Comparison of ENCODE assay signal across 10 mouse cellular contexts in the genomic region with DNA sequence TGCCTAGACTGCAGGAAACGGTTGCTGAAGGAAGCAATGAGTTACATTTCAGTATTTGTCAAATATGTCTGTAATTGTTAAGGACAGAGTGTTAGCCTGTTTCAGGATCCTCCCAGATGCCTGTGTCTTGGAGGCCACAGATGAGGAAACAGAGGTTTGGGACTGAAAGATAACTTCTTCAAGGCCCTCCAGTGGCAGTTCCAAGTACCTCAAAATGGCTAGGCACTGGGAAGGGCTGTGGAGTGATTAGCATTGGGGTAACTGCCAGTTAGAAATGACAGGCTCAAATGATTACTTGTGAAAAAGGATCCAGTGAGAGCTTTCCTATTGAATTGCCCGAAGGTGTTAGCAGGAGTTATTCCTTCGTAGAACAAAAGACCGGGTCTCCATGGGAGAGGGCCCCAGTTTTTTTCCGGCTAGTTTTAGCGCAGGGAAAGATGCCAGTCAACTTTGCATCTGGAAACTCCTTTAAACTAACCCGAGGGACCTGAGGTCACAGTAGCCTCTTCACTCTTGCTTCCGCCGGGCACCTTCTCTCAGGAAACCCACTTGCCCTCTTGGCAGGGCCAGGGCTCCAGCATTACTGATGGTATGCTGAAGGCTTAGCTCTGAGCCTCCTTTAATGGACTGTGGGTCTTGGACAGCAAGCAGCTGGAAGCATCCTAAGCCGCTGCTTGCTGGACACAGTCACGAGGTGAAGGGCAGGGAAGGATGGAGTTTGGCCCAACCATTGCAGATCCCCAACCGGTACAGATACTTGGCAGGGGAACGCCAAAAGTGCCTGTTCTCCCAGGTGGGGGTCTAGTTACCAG. TPM values are rescaled to one million over a fixed set of nuclear protein-coding genes. Genes with fewer than 3 reads are reported as not detected.
DNase-seq lines count a peak whose midpoint lies in the region; ATAC-seq and TF ChIP-seq lines count a peak whose summit lies in the region.
"Had no signal": no experiment of that assay in that cellular context is flagged by ENCODE, and none has a peak within 500 bp of the region (broad histone marks: within the 10 kb centered on the region; RNA-seq: fewer than 3 reads in every experiment).

No protein-coding gene starts in this region.

- TF ChIP-seq POLR2A in heart, adult 2 months (IDR thresholded peaks at IDR 0.05; ENCODE audit: insufficient read depth, low read depth, low read length) = no peak

- no peaks in the 10 kb centered on the region for H3K79me2 ChIP-seq in heart, adult 2 months (replicated peaks; ENCODE audit: control insufficient read depth, insufficient read depth, low read length)

- no peak for TF ChIP-seq EP300 in heart, adult 2 months (IDR thresholded peaks at IDR 0.05; ENCODE audit: insufficient read depth, low read depth, low read length)
- no peak for TF ChIP-seq EP300 in liver, embryonic 14.5 days (IDR thresholded peaks at IDR 0.05; ENCODE audit: low read depth)

- peak; percentile 24 to 43 for DNase-seq in heart, adult 2 months
- no peak for DNase-seq in heart, postnatal 4 days
- DNase-seq in ES-E14 (ENCODE audit: low read depth, low spot score) = no peak
- peak in 1 of 3 experiments; percentile 44 for DNase-seq in liver, embryonic 14.5 days (ENCODE audit: low read depth in 3 of 3, low spot score in 3 of 3)
- DNase-seq in spleen, postnatal 36 days (ENCODE audit: low spot score in 2 of 2) = no peak

- no peak overlapping the region for H3K4me3 ChIP-seq in heart, adult 2 months
- peak overlapping the region; percentile 74 to 88 for H3K4me3 ChIP-seq in ES-E14 (ENCODE audit: insufficient read depth in 1 of 2, low read depth in 1 of 2, low read length in 2 of 2, poor library complexity in 1 of 2, severe bottlenecking in 1 of 2)
- peak overlapping the region; percentile 86; the same call in 1 of the 2 replicates for H3K4me3 ChIP-seq in embryonic facial prominence, embryonic 13.5 days
- no peak overlapping the region for H3K4me3 ChIP-seq in liver, embryonic 14.5 days (ENCODE audit: insufficient read depth in 1 of 2, low read depth in 2 of 2, low read length in 2 of 2)

- no peaks in the 10 kb centered on the region for H3K9me3 ChIP-seq in ES-E14 (ENCODE audit: control insufficient read depth, insufficient read depth, low read depth, low read length)
- H3K9me3 ChIP-seq in embryonic facial prominence, embryonic 13.5 days = no peaks in the 10 kb centered on the region; the same call in 1 of the 2 replicates
- no peaks in the 10 kb centered on the region for H3K9me3 ChIP-seq in liver, embryonic 14.5 days (ENCODE audit: control insufficient read depth, low read length)

- peak overlapping the region; percentile 86; the same call in 1 of the 2 replicates for H3K4me2 ChIP-seq in embryonic facial prominence, embryonic 13.5 days
- H3K4me2 ChIP-seq in liver, embryonic 14.5 days (ENCODE audit: low read depth) = no peak overlapping the region

- whole genome bisulfite sequencing in heart, adult 2 months = 78% methylated on average over 13 of the region's 13 CpGs
- WGBS in embryonic facial prominence, embryonic 13.5 days = 63% methylated on average over 13 of the region's 13 CpGs
- WGBS in liver, embryonic 14.5 days (ENCODE audit: insufficient replicate concordance) = 77% methylated on average over 13 of the region's 13 CpGs

- peaks cover 11% of the 10 kb centered on the region for H3K36me3 ChIP-seq in heart, adult 2 months (ENCODE audit: control insufficient read depth, insufficient read depth, low read length)
- H3K36me3 ChIP-seq in ES-E14 (ENCODE audit: control insufficient read depth, insufficient read depth, low read length, poor library complexity, severe bottlenecking) = peaks cover 8% of the 10 kb centered on the region
- H3K36me3 ChIP-seq in embryonic facial prominence, embryonic 13.5 days = peaks cover 9% of the 10 kb centered on the region
- H3K36me3 ChIP-seq in liver, embryonic 14.5 days (replicated peaks; ENCODE audit: control insufficient read depth, insufficient read depth, low read depth) = peaks cover 8% of the 10 kb centered on the region

- peak; percentile 28 for TF ChIP-seq CTCF in heart, adult 2 months (IDR thresholded peaks at IDR 0.05)
- TF ChIP-seq CTCF in liver, embryonic 14.5 days (IDR thresholded peaks at IDR 0.05; ENCODE audit: low read depth) = peak; percentile 33; the same call in 1 of the 2 replicates

- no peak overlapping the region for H3K9ac ChIP-seq in heart, adult 2 months (ENCODE audit: low read depth, low read length)
- H3K9ac ChIP-seq in ES-E14 (ENCODE audit: insufficient read depth, low read depth, low read length, poor library complexity, severe bottlenecking) = peak overlapping the region; percentile 96
- no peak overlapping the region for H3K9ac ChIP-seq in embryonic facial prominence, embryonic 13.5 days
- H3K9ac ChIP-seq in liver, embryonic 14.5 days (replicated peaks) = no peak overlapping the region

- H3K27ac ChIP-seq in heart, adult 2 months = no peak overlapping the region; the same call in 1 of the 2 replicates
- H3K27ac ChIP-seq in ES-E14 (ENCODE audit: insufficient read depth, low read depth, low read length, poor library complexity, severe bottlenecking) = peak overlapping the region; percentile 97
- peak overlapping the region; percentile 97; the same call in 1 of the 2 replicates for H3K27ac ChIP-seq in embryonic facial prominence, embryonic 13.5 days
- H3K27ac ChIP-seq in liver, embryonic 14.5 days = peak overlapping the region; percentile 5; the same call in 1 of the 2 replicates
- H3K27ac ChIP-seq: macrophage had no signal

- in situ Hi-C loops in ES-E14 (cut with MboI; ENCODE audit: low sequenced_read_pairs in 2 of 2, unreplicated experiment in 2 of 2) = no loop called here

- intact Hi-C loops in heart, adult 2 months (cut with DNase I) = loop anchor here (2.0 kb wide), 1 partner anchor 18 kb away; no protein-coding TSS in a partner anchor

- no peaks in the 10 kb centered on the region for H3K27me3 ChIP-seq in heart, adult 2 months (ENCODE audit: control insufficient read depth, insufficient read depth, low read length)
- no peaks in the 10 kb centered on the region for H3K27me3 ChIP-seq in embryonic facial prominence, embryonic 13.5 days
- no peaks in the 10 kb centered on the region for H3K27me3 ChIP-seq in liver, embryonic 14.5 days (ENCODE audit: control insufficient read depth, insufficient read depth, low read length)

- H3K4me1 ChIP-seq in heart, adult 2 months (ENCODE audit: control insufficient read depth, insufficient read depth, low read length) = peaks cover 11% of the 10 kb centered on the region
- peaks cover 8 to 13% of the 10 kb centered on the region in 2 experiments for H3K4me1 ChIP-seq in ES-E14 (ENCODE audit: control insufficient read depth in 2 of 2, insufficient read depth in 2 of 2, low read length in 2 of 2, poor library complexity in 1 of 2)
- peaks cover 24% of the 10 kb centered on the region for H3K4me1 ChIP-seq in embryonic facial prominence, embryonic 13.5 days
- peaks cover 12 to 25% of the 10 kb centered on the region in 2 experiments for H3K4me1 ChIP-seq in liver, embryonic 14.5 days (replicated peaks; ENCODE audit: control insufficient read depth in 2 of 2, insufficient read depth in 2 of 2, low read length in 1 of 2)

- ATAC-seq in embryonic facial prominence, embryonic 13.5 days (ENCODE audit: insufficient number of reproducible peaks, insufficient read depth, low FRiP score, low TSS enrichment, low read depth) = no peak
- no peak for ATAC-seq in liver, embryonic 14.5 days (ENCODE audit: insufficient read depth)
- ATAC-seq in CD4-positive, CD25-positive, alpha-beta regulatory T cell, adult 4 months = no peak
- ATAC-seq in erythroblast, adult 5-6 weeks (replicated peaks; ENCODE audit: low FRiP score, poor library complexity, severe bottlenecking) = no peak

TF ChIP-seq in ES-E14, 5 proteins besides CTCF, POLR2A, EP300 and RAD21:
- TF ChIP-seq ZC3H11A (IDR thresholded peaks at IDR 0.05; ENCODE audit: borderline replicate concordance, low read depth, low read length) = no peak
- TF ChIP-seq CHD2 (IDR thresholded peaks at IDR 0.05; ENCODE audit: low read depth, low read length) = no peak
- TF ChIP-seq MAFK (IDR thresholded peaks at IDR 0.05; ENCODE audit: insufficient read depth, low read depth, low read length) = no peak
- no peak for TF ChIP-seq HCFC1 (IDR thresholded peaks at IDR 0.05; ENCODE audit: borderline replicate concordance, insufficient read depth, low read length)
- no peak for TF ChIP-seq ZNF384 (IDR thresholded peaks at IDR 0.05; ENCODE audit: low read depth, low read length)

RNA-seq across cellular contexts. Expression of gene Nsd1, which starts 0.5 kb away (rescaled TPM):
- total RNA-seq in heart, adult 2 months (2021) = 10 to 100 TPM; 52.5 to 55.8 TPM
- polyA plus RNA-seq in heart, adult 2 months (2012; rRNA removed) = 11.0 and 18.4 TPM in 2 replicates
- 100 to 1,000 TPM; 107 to 108 TPM for total RNA-seq in heart, postnatal 4 days (2021)
- 120 and 135 TPM in 2 replicates for total RNA-seq in ES-E14 (2012; rRNA removed)
- polyA plus RNA-seq in embryonic facial prominence, embryonic 13.5 days (2015; fragmentation: Nextera tagmentation; extraction: Ambion mirVana) = 77.2 and 83.0 TPM in 2 replicates
- polyA plus RNA-seq in liver, embryonic 14.5 days (2012; rRNA removed) = 7.0 and 8.0 TPM in 2 replicates
- 13.8 and 15.8 TPM in 2 replicates for polyA plus RNA-seq in liver, embryonic 14.5 days (2014; fragmentation: Nextera tagmentation; extraction: Ambion mirVana)
- 10 to 100 TPM; 63.0 to 64.6 TPM for polyA plus RNA-seq in CD4-positive, CD25-positive, alpha-beta regulatory T cell, adult 4 months (2017; shearing (Covaris generic))
- 23.0 and 33.8 TPM in 2 replicates for total RNA-seq in erythroblast, adult 5-6 weeks (2015; ENCODE audit: low replicate concordance)
- 21.0 and 29.0 TPM in 2 replicates for total RNA-seq in erythroblast, adult 5-6 weeks (2017; ENCODE audit: low replicate concordance)

RNA-seq across cellular contexts. Expression of gene Fgfr4, which starts 56.6 kb away (rescaled TPM):
- under 1 TPM; 0.07 to 0.21 TPM for total RNA-seq in heart, adult 2 months (2021)
- 0.21 and 0.70 TPM in 2 replicates for polyA plus RNA-seq in heart, adult 2 months (2012; rRNA removed)
- total RNA-seq in heart, postnatal 4 days (2021) = 1 to 10 TPM in 1 of 2 experiments, under 1 TPM in 1; 0.61 to 1.3 TPM
- total RNA-seq in ES-E14 (2012; rRNA removed) = 1.8 and 2.4 TPM in 2 replicates
- 3.7 and 4.3 TPM in 2 replicates for polyA plus RNA-seq in embryonic facial prominence, embryonic 13.5 days (2015; fragmentation: Nextera tagmentation; extraction: Ambion mirVana)
- 3.9 and 4.7 TPM in 2 replicates for polyA plus RNA-seq in liver, embryonic 14.5 days (2012; rRNA removed)
- polyA plus RNA-seq in liver, embryonic 14.5 days (2014; fragmentation: Nextera tagmentation; extraction: Ambion mirVana) = 3.3 and 4.5 TPM in 2 replicates
- polyA plus RNA-seq in CD4-positive, CD25-positive, alpha-beta regulatory T cell, adult 4 months (2017; shearing (Covaris generic)) = not detected
- not detected in 2 replicates for total RNA-seq in erythroblast, adult 5-6 weeks (2015; ENCODE audit: low replicate concordance)
- total RNA-seq in erythroblast, adult 5-6 weeks (2017; ENCODE audit: low replicate concordance) = not detected in 2 replicates
- polyA plus RNA-seq: G1E, macrophage had no signal

Comparison
In these comparisons a context has a peak if more than half of its experiments do, and no peak if none do; other contexts are left out.
1. DNase-seq: peak in heart, adult 2 months (2 of 2); none in heart, postnatal 4 days (single experiment), ES-E14 (single experiment) and spleen, postnatal 36 days (0 of 2).
2. H3K4me3 ChIP-seq: peak in ES-E14 (2 of 2) and embryonic facial prominence, embryonic 13.5 days (single experiment); none in heart, adult 2 months (single experiment) and liver, embryonic 14.5 days (0 of 2).